Mouse (Mus musculus): ENCODE measurements around the gene Adpgk. TPM values are rescaled to one million over a fixed set of nuclear protein-coding genes. Genes with fewer than 3 reads are reported as not detected.
"Not testable (repeated sequence)": the region's sequence is repeated elsewhere in the genome, so short reads cannot be mapped to it uniquely, and the experiment has no call there.

Adpgk gene
- polyA plus RNA-seq, 1 experiment, result 13.8 TPM

DNA sequence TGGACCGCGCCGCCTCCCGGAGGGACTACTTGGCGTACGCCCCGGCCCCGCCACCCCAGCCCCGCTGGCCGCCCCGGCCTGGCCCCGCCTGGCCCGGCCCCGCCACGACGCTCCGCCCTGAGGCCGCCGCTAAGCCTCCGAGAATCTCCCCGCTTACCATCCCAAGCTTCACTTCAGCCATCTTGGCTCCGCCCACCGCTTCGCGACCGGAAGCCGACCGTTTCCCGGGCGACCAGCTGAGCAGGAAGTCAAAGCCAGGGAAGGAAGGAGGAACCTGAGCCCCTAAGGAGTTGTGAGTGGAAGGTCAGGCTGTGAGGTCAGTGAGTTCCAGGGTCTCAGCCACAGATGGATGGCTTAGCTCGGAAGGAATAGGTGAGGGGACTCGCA, 61.9 kb downstream of the Adpgk start, which contains the start of gene Bbs4:
Gene Bbs4, minus strand, starts transcription at position 256 of the 387 bp plus-strand sequence.
- WGBS, result under 1% methylated on average over 16 of the region's 32 CpGs
- DNase-seq, result peak; percentile 91
- peak; percentile 60; the same call in 1 of the 2 replicates for TF ChIP-seq POLR2A (IDR thresholded peaks at IDR 0.05; ENCODE audit: borderline replicate concordance, extremely low read depth, low read depth, low read length)
- no peak for TF ChIP-seq CTCF (IDR thresholded peaks at IDR 0.05; ENCODE audit: insufficient read depth, low read length)
- peak within 1 kb of the TSS; percentile 63 for H3K4me3 ChIP-seq (replicated peaks; ENCODE audit: extremely low read depth, low read depth, low read length)
- peaks cover 3% of the 10 kb centered on the region; the same call in 1 of the 2 replicates for H3K4me1 ChIP-seq (ENCODE audit: control insufficient read depth, insufficient read depth, low read length)

DNA sequence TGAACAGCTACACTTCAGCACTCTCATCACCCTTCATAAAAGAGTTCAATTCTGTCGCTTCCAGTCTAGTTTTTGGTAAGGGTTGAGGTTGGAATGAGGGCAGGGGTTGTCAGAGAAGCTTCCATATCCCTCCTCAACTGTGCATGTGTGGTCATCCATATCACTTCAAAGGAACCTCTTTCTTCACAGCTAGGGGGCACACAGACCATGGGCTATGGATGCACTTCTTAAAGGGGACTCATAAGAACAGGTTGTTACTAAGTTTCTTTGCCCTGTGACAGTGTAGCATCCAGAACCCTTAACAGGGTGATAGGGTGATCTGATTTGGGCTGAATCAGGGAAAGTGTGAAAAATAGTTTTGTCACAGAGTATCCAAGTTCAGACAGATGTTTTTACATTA, 66.7 kb downstream of the Adpgk start:
- DNase-seq; H3K4me1 ChIP-seq (ENCODE audit: control insufficient read depth, insufficient read depth, low read length); H3K4me3 ChIP-seq (replicated peaks; ENCODE audit: extremely low read depth, low read depth, low read length): not testable (repeated sequence)
- WGBS, result 61% methylated on average over 1 of the region's 1 CpGs

DNA sequence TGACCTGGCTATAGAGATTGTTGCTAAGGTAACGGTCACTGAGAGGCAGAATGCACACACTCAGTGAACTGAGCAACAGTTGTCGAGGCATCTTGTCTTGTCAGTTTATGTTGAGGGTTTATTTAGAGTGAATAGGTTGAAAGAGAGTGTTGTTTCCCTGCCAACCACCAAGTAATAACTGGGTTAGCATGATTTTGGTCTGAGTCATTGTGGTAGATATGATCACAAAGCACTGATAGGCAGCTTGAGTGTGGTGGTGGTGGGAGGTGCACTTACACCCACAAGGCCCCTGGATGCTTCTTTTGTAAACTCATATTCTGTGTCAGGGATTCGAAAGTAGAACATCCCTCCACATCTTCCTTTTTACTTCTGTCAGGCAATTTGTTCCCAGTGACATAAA, 69.1 kb downstream of the Adpgk start:
- not testable (repeated sequence) for H3K4me3 ChIP-seq (replicated peaks; ENCODE audit: extremely low read depth, low read depth, low read length); DNase-seq; H3K4me1 ChIP-seq (ENCODE audit: control insufficient read depth, insufficient read depth, low read length)
- WGBS, result 69% methylated on average over 2 of the region's 3 CpGs

DNA sequence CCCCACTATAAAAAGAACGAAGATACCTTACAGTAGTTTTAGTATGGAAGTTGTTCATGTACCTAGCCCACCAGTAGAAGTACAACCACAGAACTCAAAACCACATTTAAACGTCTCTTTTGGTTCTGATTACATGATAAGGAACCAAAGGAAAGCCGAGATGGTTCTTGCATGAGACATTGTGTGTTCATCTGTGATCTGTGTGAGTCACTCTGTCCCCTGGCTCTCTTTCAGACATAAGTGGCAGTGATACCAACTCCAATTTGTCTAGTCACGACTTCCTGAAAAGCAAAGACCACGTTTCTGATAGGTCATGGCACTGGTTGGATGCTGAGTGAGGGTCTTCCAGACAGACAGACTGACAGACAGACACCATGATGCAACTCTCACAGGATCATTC, 77.9 kb downstream of the Adpgk start:
- TF ChIP-seq POLR2A (IDR thresholded peaks at IDR 0.05; ENCODE audit: borderline replicate concordance, extremely low read depth, low read depth, low read length) (no peak), CTCF (IDR thresholded peaks at IDR 0.05; ENCODE audit: insufficient read depth, low read length) (no peak)
- no peak overlapping the region for H3K4me3 ChIP-seq (replicated peaks; ENCODE audit: extremely low read depth, low read depth, low read length)
- 61% methylated on average over 5 of the region's 5 CpGs for WGBS

DNA sequence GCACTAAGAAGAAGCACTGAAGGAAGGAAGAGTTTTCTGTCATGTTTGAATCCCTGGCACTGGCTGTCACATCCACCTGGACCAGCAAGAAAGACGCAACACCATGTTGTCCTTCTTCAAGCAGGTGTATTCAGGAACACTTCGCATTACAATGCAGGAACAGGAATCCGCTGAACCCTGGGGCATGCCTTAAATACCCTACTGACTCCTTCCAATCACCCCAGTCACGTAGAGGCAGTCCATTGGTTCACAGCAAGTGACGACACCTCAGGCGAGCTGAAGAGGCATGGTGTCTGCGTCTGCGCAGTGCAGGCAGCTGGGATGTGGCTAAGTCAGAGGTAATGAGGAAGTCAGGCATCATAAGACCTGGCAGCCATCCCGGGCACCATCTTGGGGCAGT, 78.3 kb downstream of the Adpgk start:
- no peaks in the 10 kb centered on the region for H3K4me1 ChIP-seq (ENCODE audit: control insufficient read depth, insufficient read depth, low read length)
- no peak for DNase-seq
- 84% methylated on average over 9 of the region's 9 CpGs for WGBS
- H3K4me3 ChIP-seq (replicated peaks; ENCODE audit: extremely low read depth, low read depth, low read length), result no peak overlapping the region
- TF ChIP-seq CTCF (IDR thresholded peaks at IDR 0.05; ENCODE audit: insufficient read depth, low read length), result no peak
- no peak for TF ChIP-seq POLR2A (IDR thresholded peaks at IDR 0.05; ENCODE audit: borderline replicate concordance, extremely low read depth, low read depth, low read length)

More for the DNA sequence above, 77.9 kb downstream of the Adpgk start:
- H3K4me1 ChIP-seq (ENCODE audit: control insufficient read depth, insufficient read depth, low read length), result no peaks in the 10 kb centered on the region
- DNase-seq, result no peak

Other genes with a start within 250 kb of the Adpgk start
- 3.4 and 3.5 TPM in 2 replicates for gene Bbs4, start 62.0 kb downstream of the Adpgk start, polyA plus RNA-seq (2012; rRNA removed)
- 15.0 and 20.1 TPM in 2 replicates for gene Arih1, start 195.1 kb downstream of the Adpgk start, polyA plus RNA-seq (2012; rRNA removed)
- 90.7 and 106 TPM in 2 replicates for gene Hexa, start 248.0 kb downstream of the Adpgk start, polyA plus RNA-seq (2012; rRNA removed)
- gene Tmem202, start 248.3 kb downstream of the Adpgk start, polyA plus RNA-seq (2012; rRNA removed), result 0.36 and 0.64 TPM in 2 replicates